ENCODE assay signal across 26 mouse cellular contexts in genomic region chr19:29828558-29828957, GRCm38 (mm10).
"Had no signal": no experiment of that assay in that cellular context is flagged by ENCODE, and none has a peak within 500 bp of the region (broad histone marks: within the 10 kb centered on the region; RNA-seq: fewer than 3 reads in every experiment).

No protein-coding gene starts in this region.

- H3K27ac ChIP-seq: gastrocnemius, adult 2 months; heart, embryonic 10.5 days; hindbrain, embryonic 10.5 days; hindbrain, embryonic 12.5 days; hindbrain, embryonic 14.5 days; intestine, embryonic 15.5 days; limb, embryonic 10.5 days; limb, embryonic 12.5 days; liver, embryonic 13.5 days had no signal

- H3K4me1 ChIP-seq: heart, embryonic 10.5 days; heart, embryonic 12.5 days; hindbrain, embryonic 10.5 days; hindbrain, embryonic 12.5 days; intestine, embryonic 15.5 days; limb, embryonic 10.5 days; limb, embryonic 12.5 days; liver, embryonic 13.5 days had no signal

- H3K9me3 ChIP-seq: heart, embryonic 10.5 days; heart, embryonic 12.5 days; hindbrain, embryonic 10.5 days; hindbrain, embryonic 12.5 days; intestine, embryonic 15.5 days; limb, embryonic 10.5 days; limb, embryonic 12.5 days; liver, embryonic 13.5 days had no signal

- H3K36me3 ChIP-seq: heart, embryonic 10.5 days; heart, embryonic 12.5 days; hindbrain, embryonic 10.5 days; hindbrain, embryonic 12.5 days; intestine, embryonic 15.5 days; limb, embryonic 10.5 days; limb, embryonic 12.5 days; liver, embryonic 13.5 days had no signal

- H3K27me3 ChIP-seq: heart, embryonic 12.5 days; hindbrain, embryonic 12.5 days; intestine, embryonic 15.5 days; limb, embryonic 12.5 days; liver, embryonic 13.5 days had no signal

- H3K9ac ChIP-seq: heart, embryonic 12.5 days; hindbrain, embryonic 12.5 days; hindbrain, embryonic 14.5 days; intestine, embryonic 15.5 days; limb, embryonic 12.5 days; liver, embryonic 13.5 days had no signal

- H3K4me3 ChIP-seq: gastrocnemius, adult 2 months; heart, embryonic 10.5 days; heart, embryonic 12.5 days; hindbrain, embryonic 10.5 days; hindbrain, embryonic 12.5 days; intestine, embryonic 15.5 days; limb, embryonic 10.5 days; limb, embryonic 12.5 days; liver, embryonic 13.5 days had no signal

- DNase-seq: gastrocnemius, adult 2 months; gastrocnemius, postnatal 10 days; gastrocnemius, postnatal 25 days; heart, adult 18-20 months; heart, postnatal 10 days; heart, postnatal 4 days; kidney, adult 18-20 months; kidney, adult 8-10 months; kidney, postnatal 10 days; kidney, postnatal 25 days; kidney, postnatal 4 days; layer of hippocampus, adult 9-11 months; layer of hippocampus, postnatal 36 days; liver; liver, embryonic 13.5 days had no signal

- ATAC-seq: hindbrain, embryonic 16.5 days; inflammation-experienced regulatory T-cells, adult 6 months; intestine, embryonic 15.5 days; intestine, postnatal 0 days had no signal
